Mouse (Mus musculus) left cerebral cortex, adult 18-20 months (tissue): Measurements from ENCODE around the gene Celf2. TPM values are rescaled to one million over a fixed set of nuclear protein-coding genes. Genes with fewer than 3 reads are reported as not detected.

Source experiments
- DNase-seq, 2 experiments: peaks; one replicate each; pipeline ENCODE4 v3.0.0; 2021 to 2022; ENCODE audit warnings: low spot score in 2 of 2, mixed read lengths in 1 of 2
- total RNA-seq, 2 experiments: library from RNA; stranded (reverse); gene quantifications; 2 replicates each; pipeline ENCODE4 v1.2.3; 2021

Celf2 gene
- total RNA-seq, 2 experiments from 2014 or later, result 380 to 425 TPM

DNA sequence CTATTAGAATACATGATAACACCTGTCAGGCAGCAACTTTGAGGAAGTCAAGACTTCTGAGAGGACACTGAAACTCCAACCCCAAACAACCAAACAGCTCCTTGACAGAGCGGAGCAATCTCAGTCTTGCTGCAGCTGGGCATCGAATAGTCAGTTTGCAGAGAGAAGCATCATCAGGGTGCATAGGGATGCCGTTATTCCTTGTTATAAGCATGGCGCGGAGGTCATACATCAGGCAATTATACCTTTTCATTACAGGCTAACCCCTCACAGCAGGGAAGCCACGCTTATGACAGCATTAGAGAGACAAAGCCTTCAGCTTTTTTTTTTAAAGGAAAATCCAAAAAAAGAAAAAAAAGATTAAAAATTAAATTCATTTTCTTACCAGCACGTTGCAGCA lies 113.9 kb downstream of the Celf2 start:
- peak in 1 of 2 experiments; percentile 24 for DNase-seq

DNA sequence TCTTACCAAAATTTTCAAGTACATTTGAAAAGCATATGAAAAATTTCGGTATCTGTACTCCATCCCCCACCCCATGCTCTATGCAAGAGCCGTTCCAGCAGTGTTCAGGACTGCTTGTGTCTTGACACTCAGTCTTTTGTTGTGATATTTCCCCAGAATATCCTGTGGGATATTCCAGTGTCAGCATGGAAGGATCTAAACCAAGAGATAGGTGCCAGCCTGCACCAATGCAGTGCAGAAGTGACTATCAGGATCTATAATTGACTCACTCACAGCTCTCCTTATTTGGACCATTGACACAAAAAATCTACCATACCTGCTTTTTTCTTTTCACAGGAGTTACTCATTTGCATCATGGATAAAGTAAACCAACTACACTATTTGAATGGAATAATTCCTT lies 116.9 kb downstream of the Celf2 start:
- DNase-seq, result no peak

DNA sequence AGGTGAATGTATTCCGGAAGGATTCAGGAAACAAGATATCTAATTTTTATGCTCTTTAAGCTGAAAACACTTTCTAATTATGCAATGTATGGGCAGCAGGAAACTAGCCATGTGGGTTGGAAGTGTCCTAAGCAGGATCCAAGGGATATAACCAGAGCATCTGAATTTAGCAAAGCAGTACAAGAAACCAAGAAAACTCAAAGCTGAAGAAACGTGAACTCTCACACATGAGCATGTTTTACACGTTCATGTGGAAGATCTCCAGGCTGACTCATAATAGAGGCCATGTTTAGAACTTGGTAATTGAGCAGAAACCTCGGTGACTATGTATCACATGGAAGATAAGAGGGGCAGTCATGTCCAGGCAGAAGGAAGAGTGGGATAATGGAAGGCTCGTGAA lies 120.1 kb downstream of the Celf2 start:
- DNase-seq, result no peak

DNA sequence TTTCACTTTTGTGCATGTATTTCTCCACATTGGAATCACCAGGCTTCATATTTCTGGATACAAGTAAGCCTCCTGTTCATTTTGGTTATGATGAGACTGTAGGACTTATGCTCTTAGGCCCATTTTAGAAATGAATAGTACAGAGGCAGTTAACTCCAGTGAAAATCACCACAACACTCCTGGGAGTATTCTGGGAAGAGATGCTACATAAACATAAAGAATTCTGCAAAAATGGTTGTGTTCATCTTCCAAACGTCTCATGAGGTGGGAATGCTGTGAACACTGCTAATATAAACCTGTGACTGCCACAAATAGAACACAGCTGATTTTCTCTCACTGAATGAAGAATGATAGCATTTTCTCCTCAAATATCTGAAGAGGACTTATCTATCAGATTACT lies 130.6 kb downstream of the Celf2 start:
- DNase-seq, result no peak

DNA sequence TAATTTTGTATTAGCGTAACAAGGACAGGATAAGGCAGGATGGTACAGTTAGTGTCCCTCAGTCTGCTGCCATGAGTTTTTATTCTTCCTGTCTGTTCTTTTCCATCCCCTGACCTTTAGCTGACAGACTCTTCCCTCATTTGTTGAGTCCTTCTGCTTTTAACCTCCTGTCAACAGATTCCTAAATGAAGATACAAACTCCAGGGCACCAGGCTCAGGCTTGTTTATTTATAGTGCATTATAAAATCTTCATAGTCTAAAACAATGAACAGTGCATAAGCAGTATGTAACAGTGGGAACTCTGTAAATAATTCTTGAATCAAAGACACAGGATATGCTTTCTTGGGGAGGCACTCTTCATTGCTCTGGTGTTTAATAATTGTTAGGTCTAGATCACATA lies 131.5 kb downstream of the Celf2 start:
- DNase-seq, result no peak

DNA sequence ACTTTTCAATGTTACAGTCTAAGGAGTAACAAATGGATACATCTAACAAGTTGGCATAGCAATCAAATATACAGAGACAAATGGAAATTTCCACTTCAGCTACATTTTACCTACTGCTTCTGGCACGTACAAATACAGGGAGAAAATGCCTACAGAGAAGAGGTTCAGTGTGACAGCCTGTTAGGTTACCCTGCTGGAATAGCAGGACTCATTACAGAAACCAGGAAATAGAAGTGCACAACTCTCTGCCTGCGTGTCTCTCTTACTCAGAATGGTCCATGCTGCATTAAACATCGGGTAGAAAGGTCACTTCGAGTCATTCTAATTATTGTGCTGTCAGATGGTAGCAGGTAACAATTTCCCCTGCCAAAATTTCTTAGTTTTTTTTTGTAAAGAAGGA lies 141.6 kb downstream of the Celf2 start:
- DNase-seq, result no peak

DNA sequence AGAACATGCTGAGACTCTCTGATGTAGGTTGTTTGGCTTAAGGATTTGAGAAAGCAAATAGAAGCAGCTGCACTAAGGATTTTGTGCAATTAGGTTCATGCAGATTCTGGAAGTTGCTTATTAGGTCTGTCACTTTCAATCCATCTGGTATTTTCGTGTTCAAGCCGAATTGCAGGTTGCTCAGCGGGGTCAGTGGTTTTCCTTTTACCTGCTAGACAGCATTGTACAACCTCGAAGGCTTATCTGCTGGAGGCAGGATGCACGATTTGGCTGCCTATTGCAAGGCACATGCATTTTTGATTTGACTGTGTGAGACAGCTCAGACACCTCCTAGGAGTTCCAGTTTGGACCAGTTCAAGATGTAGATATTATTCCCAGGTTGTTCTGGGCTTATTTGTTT lies 149.8 kb downstream of the Celf2 start:
- no peak for DNase-seq

DNA sequence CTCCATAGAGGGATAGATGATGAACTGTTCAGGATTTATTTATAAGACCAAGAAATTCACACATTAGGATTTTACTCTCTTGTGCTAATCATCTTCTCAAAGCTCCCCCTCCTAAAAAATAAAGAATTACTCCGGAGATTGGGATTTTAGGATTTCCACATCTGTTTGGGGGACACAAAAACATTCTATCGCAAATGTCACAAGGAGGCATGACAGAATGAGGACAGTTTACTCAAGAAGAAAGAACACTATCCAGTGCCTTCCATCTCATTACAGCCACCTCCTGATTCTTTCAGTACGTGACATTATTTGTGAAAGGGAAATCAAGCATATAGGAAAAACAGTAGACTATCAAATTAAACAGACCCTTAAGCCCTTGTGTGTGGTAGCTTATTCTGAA lies 150.5 kb downstream of the Celf2 start:
- no peak for DNase-seq

DNA sequence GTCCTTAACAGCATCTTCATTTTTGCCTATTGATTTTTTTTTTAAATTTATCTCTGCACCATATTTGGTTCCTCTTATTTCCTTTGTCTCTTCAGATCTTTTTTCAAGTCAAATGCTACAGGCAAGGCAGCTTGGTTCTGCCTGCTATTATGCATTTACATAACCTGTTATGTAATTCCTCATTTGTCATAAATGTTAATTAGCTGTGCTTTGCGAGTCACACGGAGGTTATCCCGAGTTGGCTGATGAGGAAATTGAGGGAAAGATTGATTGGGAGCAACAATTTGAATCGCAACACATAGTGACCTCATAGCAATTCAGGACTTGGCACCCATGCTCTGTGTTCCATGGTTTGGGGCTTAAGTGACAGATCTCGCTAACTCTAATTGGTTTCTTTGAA lies 158.1 kb downstream of the Celf2 start:
- DNase-seq, result no peak

DNA sequence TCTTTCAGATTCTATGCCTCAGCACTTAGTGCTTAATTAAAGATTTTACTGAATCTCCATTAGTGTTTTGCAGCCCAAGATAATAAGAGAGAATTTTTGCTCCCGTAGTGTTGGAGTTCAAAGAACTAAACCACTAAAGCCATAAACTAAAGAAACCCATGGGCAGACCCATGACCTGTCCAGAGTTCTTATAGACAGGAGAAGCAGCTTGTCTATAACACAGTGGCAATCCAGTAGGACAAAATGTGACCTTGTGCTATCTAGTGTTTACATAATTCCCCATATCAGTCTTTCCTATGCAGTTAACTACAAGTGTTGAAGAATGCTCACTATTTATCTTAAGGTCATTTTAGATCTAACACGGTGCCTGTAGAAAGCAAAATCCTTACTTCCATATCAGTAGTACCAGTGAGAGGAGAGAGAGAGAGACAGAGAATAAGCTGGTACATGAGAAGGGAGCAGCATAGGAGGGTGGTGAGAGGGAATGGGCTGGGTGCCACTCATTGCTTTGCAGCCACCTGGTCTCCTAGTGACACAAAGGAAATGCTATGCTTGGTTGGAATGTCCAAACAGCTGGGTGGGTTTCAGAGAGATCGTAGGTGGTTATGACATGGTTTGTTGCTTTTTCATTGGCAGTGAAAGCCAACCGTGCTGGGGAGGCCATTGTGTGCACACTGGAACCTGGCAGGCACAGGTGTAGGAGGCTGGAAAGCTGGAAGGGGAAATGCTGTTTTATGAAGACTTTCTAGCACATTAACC lies 162.5 kb downstream of the Celf2 start:
- peak; percentile 45 to 50 for DNase-seq

DNA sequence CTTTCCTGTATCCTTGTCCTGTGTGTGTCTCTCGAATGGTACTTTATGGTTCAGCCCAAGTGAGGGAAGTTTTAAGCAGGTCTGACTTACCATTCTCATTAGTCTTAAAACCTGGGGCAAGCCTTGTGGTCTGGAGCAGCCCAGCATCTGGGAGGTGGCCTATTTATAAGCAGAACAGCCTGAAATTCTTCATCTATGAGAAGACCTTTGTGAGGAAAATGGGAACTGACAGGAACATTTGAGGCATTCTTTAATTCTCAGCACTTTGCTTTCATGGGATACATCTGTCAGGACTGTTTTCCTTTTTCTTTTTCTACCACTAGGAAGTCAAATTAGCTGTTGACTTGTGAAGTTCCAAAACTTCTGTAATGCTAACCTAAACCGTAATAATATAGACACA lies 164.4 kb downstream of the Celf2 start:
- DNase-seq, result no peak

DNA sequence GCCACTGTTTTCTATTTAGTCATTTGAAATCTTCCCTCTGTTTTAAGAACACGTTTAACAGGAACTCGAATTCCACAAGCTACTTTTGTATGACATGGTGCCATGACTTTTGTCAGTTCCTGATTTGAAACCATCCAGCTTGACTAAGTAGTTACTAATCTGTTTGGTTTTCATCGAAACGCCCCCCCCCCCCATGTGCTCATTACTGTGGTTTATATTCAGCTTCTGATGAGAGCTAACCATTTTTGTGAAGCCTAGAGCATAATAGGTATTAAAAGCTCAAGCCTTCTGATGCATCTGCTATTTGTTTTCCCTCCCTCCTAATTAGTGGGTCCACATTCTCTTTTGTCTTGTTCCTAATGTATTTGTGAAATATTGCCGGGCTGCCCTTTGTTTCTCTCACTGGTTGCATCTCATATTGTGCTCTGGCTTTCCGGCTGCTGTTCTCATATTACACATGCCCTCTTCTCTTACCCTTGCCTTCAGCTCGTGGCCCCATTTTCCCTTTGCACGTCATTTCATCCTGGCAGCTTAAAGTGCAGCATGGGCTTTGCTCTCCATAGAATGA lies 166.4 kb downstream of the Celf2 start:
- DNase-seq, result no peak

DNA sequence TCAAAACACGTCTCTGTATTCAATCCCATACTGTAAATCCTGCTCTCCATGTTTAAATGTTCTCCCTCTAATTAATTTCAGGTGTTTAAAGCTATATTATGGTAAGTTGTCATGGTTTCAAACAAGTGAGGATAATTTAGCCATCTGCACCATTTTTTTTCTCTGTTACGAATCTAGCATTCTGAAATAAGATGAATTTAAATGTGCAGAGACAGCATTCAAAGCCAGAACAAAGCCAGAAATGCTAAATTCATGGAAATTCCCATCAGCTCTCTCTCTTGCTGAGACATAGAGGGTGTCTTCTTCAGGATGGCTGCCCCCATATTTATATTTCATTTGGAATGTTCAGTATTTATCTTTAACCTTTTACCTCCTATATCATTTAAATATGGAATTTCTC lies 174.5 kb downstream of the Celf2 start:
- no peak for DNase-seq

DNA sequence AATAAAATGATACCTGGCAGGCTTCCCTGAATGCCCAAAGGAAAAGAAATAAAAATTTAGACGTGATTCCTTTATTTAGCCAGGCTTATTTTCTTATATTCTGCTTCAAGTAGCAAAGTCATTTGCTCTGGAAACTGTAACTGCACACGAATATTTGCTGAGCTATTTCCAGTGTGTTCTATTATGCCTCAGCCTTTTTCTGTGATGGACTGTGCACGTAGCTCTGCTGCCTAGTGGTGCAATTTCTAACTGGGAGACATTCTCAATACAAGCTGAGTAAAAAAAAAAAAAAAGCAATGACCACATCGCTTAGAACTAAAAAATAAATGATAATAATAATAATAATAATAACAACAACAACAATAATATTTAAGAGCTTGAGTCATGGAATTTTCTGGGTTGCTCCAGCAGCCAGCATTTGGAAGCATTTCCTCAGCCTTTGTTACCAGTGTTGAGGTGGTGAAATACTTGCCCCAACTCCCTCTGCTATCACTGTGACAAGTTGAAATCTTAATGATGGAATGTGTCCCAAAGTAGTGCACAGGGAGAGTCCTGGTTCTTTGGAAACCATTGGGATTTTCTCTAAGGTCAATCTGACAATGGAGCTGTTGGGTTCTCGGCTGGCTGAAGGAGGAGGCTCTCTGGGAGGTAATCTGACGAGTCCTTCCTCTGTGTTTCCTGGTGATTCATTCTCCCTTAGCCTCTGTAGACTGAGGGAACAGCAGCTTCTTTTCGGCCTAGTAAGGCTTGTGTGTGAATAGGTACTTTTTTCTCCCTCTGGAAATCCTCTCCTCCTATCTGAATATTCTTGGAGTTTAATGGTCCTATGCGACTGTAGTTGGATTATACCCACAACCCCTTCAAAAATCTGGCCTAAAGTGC lies 181.1 kb downstream of the Celf2 start:
- no peak for DNase-seq

DNA sequence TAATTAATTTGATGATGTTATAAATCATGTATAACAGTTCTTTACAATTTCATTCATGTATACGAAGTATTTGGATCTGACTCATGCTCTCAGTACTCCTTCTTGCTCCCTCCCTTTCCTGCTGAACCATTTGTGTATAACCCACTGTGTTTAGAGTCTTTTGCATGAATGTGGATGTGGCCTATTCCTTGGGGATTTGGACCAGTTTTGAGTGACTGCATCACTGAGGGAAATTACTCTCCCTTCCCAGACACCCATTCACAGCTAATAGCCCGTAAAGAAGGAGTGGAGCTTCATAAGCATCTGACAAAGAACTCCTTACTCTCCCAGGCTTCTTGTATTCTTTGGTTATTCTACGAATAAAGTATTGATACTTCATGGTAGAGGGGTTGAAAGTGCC lies 189.6 kb downstream of the Celf2 start:
- DNase-seq, result no peak

DNA sequence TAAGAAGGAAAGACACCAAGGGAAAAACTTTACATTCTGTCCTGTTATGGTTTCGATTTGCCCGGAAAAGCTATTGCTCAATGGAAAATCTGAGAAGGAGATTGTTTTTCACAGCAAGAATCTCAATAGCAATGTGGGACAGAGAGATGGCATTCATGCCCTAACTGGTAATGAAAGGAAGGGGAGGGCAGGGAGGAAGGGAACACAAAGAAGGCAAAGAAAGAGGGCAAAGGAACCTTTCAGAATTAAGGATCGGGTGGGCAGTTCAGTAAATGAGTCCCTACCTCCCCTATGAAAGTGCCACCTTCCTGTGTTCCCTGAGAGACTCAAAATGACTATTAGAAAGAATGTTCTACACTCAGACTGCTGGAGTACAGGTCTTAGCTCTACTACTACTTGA lies 197.6 kb downstream of the Celf2 start:
- DNase-seq, result peak in 1 of 2 experiments; percentile 1

DNA sequence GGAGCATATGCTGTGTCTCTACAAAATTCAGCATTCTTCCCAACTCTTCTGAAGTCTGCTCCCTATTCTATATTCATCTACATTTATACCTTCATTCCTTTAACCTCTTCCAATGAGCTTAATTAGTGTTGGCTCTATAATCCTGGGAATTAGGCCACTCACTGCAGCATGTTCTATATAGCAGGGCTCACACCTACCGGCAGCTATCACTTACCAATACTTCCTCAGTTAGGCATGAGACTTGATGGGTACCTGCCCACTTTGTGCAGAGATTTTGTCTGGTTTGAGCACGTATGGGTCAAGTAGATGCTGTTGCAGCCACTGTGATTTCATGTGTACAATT lies 198.6 kb downstream of the Celf2 start:
- peak in 1 of 2 experiments; percentile 1 for DNase-seq

DNA sequence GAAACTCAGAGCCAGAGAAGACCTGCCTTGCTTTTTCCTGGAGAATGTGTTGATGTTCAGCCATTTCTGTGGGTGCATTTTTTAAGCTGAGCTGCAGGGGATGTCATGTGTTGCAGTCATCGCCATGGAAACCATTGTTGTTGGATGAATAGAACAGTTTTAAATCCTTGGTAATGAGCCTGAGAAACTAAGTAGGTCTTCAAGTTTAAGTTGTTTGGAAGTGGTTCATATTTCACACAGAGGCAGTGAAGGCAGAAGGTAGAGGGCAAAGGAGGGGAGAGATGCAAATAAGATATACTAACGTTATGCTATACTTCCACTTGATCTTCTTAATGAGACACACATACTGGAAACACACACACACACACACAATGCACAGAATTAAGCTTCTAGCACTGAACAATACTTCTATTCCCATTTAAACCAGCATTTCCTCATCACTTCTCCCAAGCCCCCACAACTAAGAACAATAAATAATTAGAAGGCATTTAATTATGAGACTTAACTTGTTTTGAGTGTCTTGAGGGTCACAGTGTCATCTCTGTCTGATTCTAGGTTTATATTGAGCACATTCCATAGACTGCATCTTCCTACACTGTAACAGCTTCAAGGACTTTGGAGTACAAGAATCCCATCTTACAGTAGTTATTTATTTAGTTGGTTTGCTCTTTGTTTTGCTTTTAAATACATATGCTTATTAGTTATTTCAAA lies 199.1 kb downstream of the Celf2 start:
- peak in 1 of 2 experiments; percentile 32 for DNase-seq

DNA sequence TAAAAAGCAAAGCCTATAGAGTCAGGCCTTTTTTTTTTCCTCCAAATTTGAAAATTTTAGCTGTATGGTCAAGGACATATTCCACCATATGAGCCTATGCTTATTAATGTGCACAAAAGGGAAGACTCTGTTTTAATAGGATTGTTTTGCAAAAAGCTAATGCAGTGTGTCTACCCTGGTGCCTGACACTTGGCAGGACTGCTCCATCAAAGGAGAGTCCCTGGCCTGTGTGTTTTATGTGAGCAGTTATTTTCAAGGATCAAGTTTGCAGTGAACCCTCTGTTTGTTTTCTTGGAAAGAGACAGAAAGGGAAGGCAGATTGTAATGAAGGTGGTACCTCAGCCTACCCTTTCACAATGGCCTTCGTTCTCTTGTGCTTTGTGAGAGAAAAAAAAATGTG lies 200.0 kb downstream of the Celf2 start:
- peak in 1 of 2 experiments; percentile 0 for DNase-seq

DNA sequence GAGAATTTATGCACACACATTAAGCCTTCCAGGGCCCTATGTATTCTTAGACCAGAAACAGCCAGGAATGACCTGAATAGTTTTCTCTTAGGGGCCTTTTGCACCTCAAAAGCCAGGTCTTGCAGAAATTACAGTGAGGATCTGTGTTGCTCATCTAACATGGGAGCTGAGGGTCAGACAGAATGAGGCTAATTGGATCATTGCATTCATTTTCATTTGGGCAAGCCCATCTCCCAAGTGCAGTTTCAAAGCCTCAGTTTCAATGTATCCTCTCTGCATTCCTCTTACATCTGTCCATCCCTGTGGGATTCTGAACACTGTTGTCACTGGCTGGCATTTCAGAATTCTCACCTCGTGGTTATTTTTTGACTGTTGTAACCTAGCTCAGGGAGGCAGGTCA lies 200.6 kb downstream of the Celf2 start:
- peak in 1 of 2 experiments; percentile 1 for DNase-seq

DNA sequence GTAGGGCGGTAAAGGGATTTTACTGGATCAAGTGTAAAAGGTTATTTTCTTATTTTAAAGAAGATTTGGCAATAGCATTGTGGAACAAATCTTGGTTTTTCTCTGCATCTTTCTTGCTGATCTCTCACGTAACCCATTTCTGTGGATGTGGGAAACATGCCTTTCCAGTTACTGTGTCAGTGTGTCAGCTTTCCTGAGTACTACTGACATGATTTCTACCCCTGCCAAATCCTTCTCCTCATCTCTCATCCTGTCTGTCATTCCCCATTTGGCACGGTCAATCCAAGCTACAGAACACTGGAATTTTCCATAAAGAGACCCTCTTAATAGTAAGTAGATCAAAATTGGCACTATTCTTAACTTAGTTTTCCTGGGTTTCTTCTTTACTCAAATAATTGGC lies 221.9 kb downstream of the Celf2 start:
- DNase-seq, result no peak

DNA sequence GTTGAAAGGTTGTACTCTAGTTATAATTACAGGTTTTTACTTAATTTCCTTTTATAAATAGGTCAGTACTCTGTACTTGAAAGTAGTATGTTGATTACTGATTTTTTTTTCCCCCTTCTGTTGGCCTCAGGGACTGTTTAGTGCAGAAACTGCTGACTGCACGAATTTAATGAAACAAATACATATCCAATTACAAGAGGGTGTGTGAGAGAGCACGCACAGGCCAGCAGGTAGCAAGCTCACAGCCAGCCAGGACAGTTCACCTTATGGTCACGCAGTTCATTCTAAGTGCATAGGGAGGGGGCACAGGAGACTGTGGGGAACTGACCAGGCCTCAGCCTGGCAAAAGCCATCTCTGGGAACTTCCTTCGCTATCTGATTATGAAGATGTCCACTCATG lies 236.1 kb downstream of the Celf2 start:
- no peak for DNase-seq
